Mouse (Mus musculus) E14TG2a.4 (cell line): ENCODE measurements at regions not wholly inside any gene's neighbourhood (a gene's known extent, or its start where the extent isn't known, plus 50 kb on each side); places are given as distances from the start of the nearest gene placed in this dataset.

Source experiments
- CTCF ChIP-seq: conservative IDR thresholded peaks from 2 replicates; pipeline ENCODE4 v1.5.1; 2014; ENCODE audit warnings: low read length
- NANOG ChIP-seq: IDR thresholded peaks from 2 replicates; pipeline ENCODE4 v1.6.1; 2014; ENCODE audit warnings: borderline replicate concordance, low read length, mixed read lengths
- POU5F1 ChIP-seq: IDR thresholded peaks from 2 replicates; pipeline ENCODE4 v1.6.1; 2014; ENCODE audit warnings: low read length, borderline replicate concordance

GRCm38 (mm10) chr2:167759603-167760390 lies 70.2 kb upstream of the Tmem189 start:
- TF ChIP-seq CTCF = no peak
- TF ChIP-seq POU5F1 = no peak
- no peak for TF ChIP-seq NANOG
